Mouse (Mus musculus): ENCODE results near the gene Cfap74. TPM values are rescaled to one million over a fixed set of nuclear protein-coding genes. Genes with fewer than 3 reads are reported as not detected.

Cfap74 gene
- polyA plus RNA-seq, 1 experiment from 2014 or later = 1.8 TPM

DNA sequence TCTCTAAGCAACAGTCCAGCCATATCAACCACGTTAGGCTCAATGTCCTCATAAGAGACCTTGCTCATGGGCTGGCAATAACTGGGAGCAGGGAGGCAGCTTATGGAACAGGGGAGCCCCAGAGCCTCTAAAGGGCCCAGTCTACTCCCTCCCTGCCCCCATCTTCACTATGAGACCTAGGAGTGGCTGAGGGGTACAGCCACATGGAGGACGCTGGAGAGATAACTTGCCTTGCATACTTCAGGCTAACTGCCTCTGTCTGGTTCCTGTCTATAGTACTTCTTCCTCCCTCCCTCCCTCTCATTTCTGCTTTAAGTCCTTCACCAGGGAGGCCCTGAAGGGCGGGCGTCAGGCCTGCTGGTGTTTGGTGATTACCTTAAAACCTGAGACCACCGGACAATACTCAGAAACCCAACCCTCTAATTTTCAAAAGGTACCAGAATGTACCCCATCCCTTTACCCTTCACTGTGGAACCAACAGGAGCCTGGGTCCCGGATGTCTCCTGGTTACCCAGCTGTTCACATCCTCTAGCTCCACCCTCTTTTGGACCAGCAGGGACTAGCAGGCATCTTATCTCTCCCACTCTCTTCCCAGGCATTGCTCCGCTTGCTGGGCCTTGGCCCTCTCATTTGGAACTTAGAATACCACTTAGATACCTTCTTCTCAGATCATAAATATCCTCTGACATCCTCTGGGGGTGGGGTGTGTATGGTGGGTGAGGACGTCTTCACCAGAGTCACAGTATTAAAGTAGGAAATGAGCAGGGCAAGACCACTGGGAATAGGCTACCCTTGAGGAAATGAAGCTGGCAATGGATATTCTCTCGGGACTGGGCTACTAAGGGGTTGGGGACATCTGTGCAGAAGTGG is 80.3 kb downstream of the Cfap74 start:
- Histone ChIP-seq H3K4me1 (peaks cover 58% of the 10 kb centered on the region), H3K9ac (no peak overlapping the region), H3K9me3 (no peaks in the 10 kb centered on the region), H3K36me3 (no peaks in the 10 kb centered on the region), H3K4me3 (no peak overlapping the region), H3K27ac (peak overlapping the region; percentile 96), H3K27me3 (no peaks in the 10 kb centered on the region), H3K4me2 (no peak overlapping the region)
- ATAC-seq (ENCODE audit: borderline replicate concordance, extremely low read depth, low FRiP score, low TSS enrichment) = no peak
- WGBS = 60% methylated on average over 9 of the region's 9 CpGs

DNA sequence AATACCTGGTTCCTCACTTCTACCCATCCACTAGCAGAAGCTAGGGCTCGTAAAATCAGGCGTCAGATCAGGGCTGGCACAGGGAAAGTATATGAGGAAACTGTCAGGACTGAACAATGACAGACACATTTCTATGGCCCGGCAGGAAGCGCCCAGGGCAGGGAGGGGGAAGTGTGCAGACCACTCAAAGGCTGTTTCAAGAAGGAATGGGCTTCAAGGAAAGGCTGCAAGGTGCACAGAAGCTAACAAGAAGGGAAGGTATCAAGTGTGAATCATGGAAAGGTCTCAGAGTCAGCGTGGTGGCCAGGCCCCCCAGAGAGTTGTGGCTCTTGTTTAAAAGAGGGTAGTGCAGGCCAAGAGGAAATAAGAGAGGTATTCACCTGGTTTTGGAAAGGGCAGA is 81.5 kb downstream of the Cfap74 start:
- Histone ChIP-seq H3K4me3 (peak overlapping the region; percentile 97), H3K9me3 (no peaks in the 10 kb centered on the region), H3K4me2 (peak overlapping the region; percentile 78), H3K36me3 (no peaks in the 10 kb centered on the region), H3K9ac (peak overlapping the region; percentile 99), H3K4me1 (peaks cover 66% of the 10 kb centered on the region), H3K27me3 (no peaks in the 10 kb centered on the region), H3K27ac (peak overlapping the region; percentile 89)
- 21% methylated on average over 5 of the region's 5 CpGs for WGBS
- ATAC-seq (ENCODE audit: borderline replicate concordance, extremely low read depth, low FRiP score, low TSS enrichment) = no peak

GRCm38 (mm10) chr4:155490990-155491504 is 82.1 kb downstream of the Cfap74 start, which contains the start of gene Gnb1:
TSS of gene Gnb1 (plus strand) at chr4:155491361.
- H3K27ac ChIP-seq = peak within 1 kb of the TSS; percentile 89
- WGBS = 0% methylated on average over 40 of the region's 60 CpGs
- H3K4me1 ChIP-seq = peaks cover 63% of the 10 kb centered on the region
- ATAC-seq (ENCODE audit: borderline replicate concordance, extremely low read depth, low FRiP score, low TSS enrichment) = peak; percentile 77
- peak within 1 kb of the TSS; percentile 99 for H3K9ac ChIP-seq
- H3K27me3 ChIP-seq = no peaks in the 10 kb centered on the region
- peak within 1 kb of the TSS; percentile 78 for H3K4me2 ChIP-seq
- H3K9me3 ChIP-seq = no peaks in the 10 kb centered on the region
- no peaks in the 10 kb centered on the region for H3K36me3 ChIP-seq
- peak within 1 kb of the TSS; percentile 97 for H3K4me3 ChIP-seq

DNA sequence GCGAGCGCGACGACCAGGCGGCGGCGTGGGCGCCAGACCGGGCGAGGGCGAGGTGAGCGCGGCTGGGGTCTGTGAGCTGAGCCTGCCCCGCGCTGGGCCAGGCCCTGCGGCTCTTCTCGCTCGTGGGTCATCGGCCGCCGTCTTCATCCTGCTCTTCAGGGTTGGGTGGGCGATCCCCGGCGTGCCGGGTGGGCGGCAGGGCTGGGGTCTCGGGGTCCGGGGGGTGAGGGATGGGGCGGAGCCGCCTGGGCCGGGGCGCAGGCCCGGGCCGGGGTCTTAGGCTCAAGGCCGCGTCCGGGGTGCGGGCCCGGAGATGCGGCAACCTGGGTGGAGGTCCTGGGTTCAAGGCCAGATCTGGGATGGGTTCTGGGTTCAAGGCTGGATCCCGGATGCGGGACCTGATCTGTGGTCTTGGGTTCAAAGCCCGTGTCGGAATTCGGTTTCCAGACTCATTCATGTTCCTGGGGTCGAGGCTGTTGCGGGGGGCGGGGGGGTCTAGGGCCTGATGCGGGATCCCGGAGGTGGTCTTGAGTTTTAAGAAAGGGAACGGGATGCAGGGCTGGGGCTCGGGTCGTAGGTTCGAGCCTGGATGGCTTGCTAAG is 82.6 kb downstream of the Cfap74 start:
- H3K27me3 ChIP-seq = no peaks in the 10 kb centered on the region
- H3K9me3 ChIP-seq = no peaks in the 10 kb centered on the region
- H3K4me1 ChIP-seq = peaks cover 63% of the 10 kb centered on the region
- peak overlapping the region; percentile 78 for H3K4me2 ChIP-seq
- peak overlapping the region; percentile 89 for H3K27ac ChIP-seq
- peak overlapping the region; percentile 99 for H3K9ac ChIP-seq
- under 1% methylated on average over 34 of the region's 54 CpGs for WGBS
- peak; percentile 39; the same call in 1 of the 2 replicates for ATAC-seq (ENCODE audit: borderline replicate concordance, extremely low read depth, low FRiP score, low TSS enrichment)
- no peaks in the 10 kb centered on the region for H3K36me3 ChIP-seq
- H3K4me3 ChIP-seq = peak overlapping the region; percentile 97

DNA sequence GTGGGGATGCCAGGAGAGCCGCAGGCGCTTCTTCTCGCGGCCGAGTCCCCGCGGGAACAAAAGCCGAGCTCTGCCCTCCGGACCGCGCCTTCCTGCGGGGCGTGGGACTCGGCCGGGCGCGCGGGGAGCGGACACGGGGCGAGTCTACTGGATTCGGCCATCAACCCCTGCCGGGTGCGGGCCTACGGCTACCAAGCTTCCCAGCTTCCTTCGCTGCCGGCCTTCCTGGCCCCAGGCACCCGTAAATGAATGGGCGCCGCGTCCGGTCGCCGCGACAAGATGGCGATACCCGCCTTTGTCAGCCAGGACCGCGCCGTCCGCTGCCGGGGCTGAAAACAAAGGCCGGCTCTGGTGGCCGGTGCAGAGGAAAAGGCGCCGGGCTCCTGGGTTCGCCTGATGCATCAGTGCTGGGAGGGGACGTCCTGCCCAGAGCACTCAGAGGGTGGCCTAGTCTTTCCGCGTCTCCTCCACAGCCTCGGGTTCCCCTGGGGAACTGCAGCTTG is 83.2 kb downstream of the Cfap74 start:
- Histone ChIP-seq H3K9me3 (no peaks in the 10 kb centered on the region), H3K36me3 (no peaks in the 10 kb centered on the region), H3K4me2 (peak overlapping the region; percentile 78), H3K27ac (peak overlapping the region; percentile 89), H3K4me3 (peak overlapping the region; percentile 97), H3K9ac (peak overlapping the region; percentile 99), H3K4me1 (peaks cover 59% of the 10 kb centered on the region), H3K27me3 (no peaks in the 10 kb centered on the region)
- ATAC-seq (ENCODE audit: borderline replicate concordance, extremely low read depth, low FRiP score, low TSS enrichment) = no peak
- under 1% methylated on average over 51 of the region's 51 CpGs for WGBS

DNA sequence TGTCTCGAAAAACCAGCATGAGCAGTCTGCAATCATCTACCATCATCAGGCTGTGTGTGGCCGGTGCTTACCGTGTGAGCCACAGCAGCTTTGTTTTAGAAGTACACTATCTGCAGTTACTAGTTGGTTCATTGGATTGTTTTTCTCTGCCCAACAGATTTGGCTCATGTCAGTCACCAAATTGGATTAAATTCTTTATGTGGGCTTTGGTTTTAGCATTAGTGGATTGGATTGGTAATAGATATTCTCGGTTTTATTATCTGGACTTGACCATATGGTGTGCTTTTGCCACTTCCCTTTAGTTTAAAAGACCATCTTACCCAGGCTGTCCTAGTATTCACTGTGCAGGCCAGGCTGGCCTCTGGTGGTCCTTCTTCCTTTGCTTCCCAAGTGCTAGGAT is 85.9 kb downstream of the Cfap74 start:
- H3K4me1 ChIP-seq = peaks cover 36% of the 10 kb centered on the region
- no peaks in the 10 kb centered on the region for H3K27me3 ChIP-seq
- H3K36me3 ChIP-seq = no peaks in the 10 kb centered on the region
- ATAC-seq (ENCODE audit: borderline replicate concordance, extremely low read depth, low FRiP score, low TSS enrichment) = no peak
- H3K9ac ChIP-seq = no peak overlapping the region
- H3K4me3 ChIP-seq = no peak overlapping the region
- no peak overlapping the region for H3K27ac ChIP-seq
- no peaks in the 10 kb centered on the region for H3K9me3 ChIP-seq
- 66% methylated on average over 4 of the region's 4 CpGs for WGBS
- H3K4me2 ChIP-seq = no peak overlapping the region

DNA sequence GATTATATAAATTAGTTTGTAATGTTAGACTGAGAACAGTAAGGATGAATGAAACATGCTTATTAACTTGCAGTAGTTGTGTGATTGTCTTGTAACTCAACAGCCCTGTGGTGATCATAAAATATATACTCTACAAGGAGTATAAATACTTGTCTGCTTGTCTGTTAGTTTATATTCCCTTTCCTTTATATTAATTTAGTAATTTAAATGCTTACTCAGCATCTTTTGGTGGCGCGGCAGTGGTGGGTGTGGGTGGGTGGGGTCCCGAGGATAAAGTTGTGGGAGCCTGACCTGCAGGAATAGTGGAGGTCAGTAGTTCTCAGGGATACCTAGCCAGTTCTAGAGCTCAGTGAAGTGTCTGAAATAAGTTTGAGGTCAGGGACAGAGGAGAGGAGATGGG is 89.0 kb downstream of the Cfap74 start:
- no peaks in the 10 kb centered on the region for H3K9me3 ChIP-seq
- peaks cover 32% of the 10 kb centered on the region for H3K4me1 ChIP-seq
- H3K27me3 ChIP-seq = no peaks in the 10 kb centered on the region
- no peak overlapping the region for H3K4me3 ChIP-seq
- no peak overlapping the region for H3K27ac ChIP-seq
- H3K9ac ChIP-seq = no peak overlapping the region
- 71% methylated on average over 3 of the region's 3 CpGs for WGBS
- ATAC-seq (ENCODE audit: borderline replicate concordance, extremely low read depth, low FRiP score, low TSS enrichment) = no peak
- no peaks in the 10 kb centered on the region for H3K36me3 ChIP-seq
- no peak overlapping the region for H3K4me2 ChIP-seq

GRCm38 (mm10) chr4:155501126-155501525 is 92.1 kb downstream of the Cfap74 start:
- whole genome bisulfite sequencing = 64% methylated on average over 2 of the region's 2 CpGs
- no peaks in the 10 kb centered on the region for H3K27me3 ChIP-seq
- H3K4me2 ChIP-seq = no peak overlapping the region
- no peak overlapping the region for H3K4me3 ChIP-seq
- H3K4me1 ChIP-seq = peaks cover 17% of the 10 kb centered on the region; the same call in 1 of the 2 replicates
- no peak overlapping the region for H3K27ac ChIP-seq
- no peaks in the 10 kb centered on the region; the same call in 1 of the 2 replicates for H3K36me3 ChIP-seq
- no peaks in the 10 kb centered on the region for H3K9me3 ChIP-seq
- no peak overlapping the region for H3K9ac ChIP-seq
- no peak for ATAC-seq (ENCODE audit: borderline replicate concordance, extremely low read depth, low FRiP score, low TSS enrichment)

DNA sequence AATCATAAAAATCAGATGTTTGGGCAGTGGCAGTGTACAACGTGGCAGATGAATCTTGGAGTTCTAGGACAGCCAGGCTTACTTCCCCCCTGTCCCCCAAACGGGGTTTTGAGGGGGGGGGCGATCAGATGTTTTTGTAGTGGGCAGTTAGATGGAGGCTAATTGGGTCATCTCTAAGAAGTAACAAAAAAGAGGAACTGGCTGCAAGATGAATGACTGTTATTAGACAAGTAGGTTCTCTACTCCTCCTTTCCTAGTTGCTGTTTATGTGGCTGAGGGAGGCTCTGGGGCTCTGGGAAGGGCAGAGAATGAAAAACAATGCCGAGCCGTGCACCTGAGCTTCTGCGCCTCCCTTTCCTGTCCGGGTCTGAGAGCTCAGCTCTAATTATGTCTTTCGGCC is 96.1 kb downstream of the Cfap74 start:
- Histone ChIP-seq H3K27ac (no peak overlapping the region), H3K27me3 (no peaks in the 10 kb centered on the region)
- 58% methylated on average over 8 of the region's 8 CpGs for WGBS

GRCm38 (mm10) chr4:155505671-155506295 is 96.8 kb downstream of the Cfap74 start:
- Histone ChIP-seq H3K4me2 (no peak overlapping the region), H3K36me3 (no peaks in the 10 kb centered on the region; the same call in 1 of the 2 replicates), H3K27me3 (no peaks in the 10 kb centered on the region), H3K9me3 (no peaks in the 10 kb centered on the region), H3K4me1 (peaks cover 12% of the 10 kb centered on the region), H3K4me3 (no peak overlapping the region), H3K9ac (no peak overlapping the region), H3K27ac (no peak overlapping the region)
- no peak for ATAC-seq (ENCODE audit: borderline replicate concordance, extremely low read depth, low FRiP score, low TSS enrichment)
- 72% methylated on average over 5 of the region's 5 CpGs for WGBS

More for the DNA sequence above, 96.1 kb downstream of the Cfap74 start:
- no peak for ATAC-seq (ENCODE audit: borderline replicate concordance, extremely low read depth, low FRiP score, low TSS enrichment)
- H3K36me3 ChIP-seq = no peaks in the 10 kb centered on the region; the same call in 1 of the 2 replicates
- H3K4me3 ChIP-seq = no peak overlapping the region
- H3K9me3 ChIP-seq = no peaks in the 10 kb centered on the region
- peaks cover 12% of the 10 kb centered on the region; the same call in 1 of the 2 replicates for H3K4me1 ChIP-seq
- no peak overlapping the region for H3K9ac ChIP-seq
- no peak overlapping the region for H3K4me2 ChIP-seq

GRCm38 (mm10) chr4:155508614-155509013 is 99.6 kb downstream of the Cfap74 start:
- Histone ChIP-seq H3K4me2 (no peak overlapping the region), H3K27me3 (no peaks in the 10 kb centered on the region), H3K36me3 (no peaks in the 10 kb centered on the region; the same call in 1 of the 2 replicates), H3K4me3 (no peak overlapping the region), H3K4me1 (peaks cover 6% of the 10 kb centered on the region), H3K27ac (no peak overlapping the region), H3K9ac (no peak overlapping the region), H3K9me3 (no peaks in the 10 kb centered on the region)
- WGBS = 88% methylated on average over 4 of the region's 4 CpGs
- ATAC-seq (ENCODE audit: borderline replicate concordance, extremely low read depth, low FRiP score, low TSS enrichment) = no peak

Measured in lung, embryonic 15.5 days (tissue).